Mouse (Mus musculus) stomach, embryonic 15.5 days (tissue): ENCODE data around the gene Gm28048. TPM values are rescaled to one million over a fixed set of nuclear protein-coding genes. Genes with fewer than 3 reads are reported as not detected.

Experiments
- ATAC-seq: fragments of 200-750 bp; cut with Nextera tagmentation; 2 replicates; pipeline ENCODE4 v1.8.0; 2017; ENCODE audit warnings: low read depth, moderate number of reproducible peaks, moderate TSS enrichment; ENCODE audit not compliant: insufficient read depth, low FRiP score
- H3K27ac ChIP-seq: fragments of 300-500 bp; sonication (generic); 2 replicates; pipeline ENCODE4 v1.5.1; 2015; ENCODE audit warnings: mild to moderate bottlenecking, inconsistent platforms
- H3K27me3 ChIP-seq: fragments of 300-500 bp; sonication (generic); replicated peaks from 2 replicates; pipeline ENCODE4 v1.6.1; 2015; ENCODE audit warnings: inconsistent platforms
- H3K36me3 ChIP-seq: fragments of 300-500 bp; sonication (generic); 2 replicates; pipeline ENCODE4 v1.6.1; 2015; ENCODE audit warnings: inconsistent platforms
- H3K4me1 ChIP-seq: fragments of 300-500 bp; sonication (generic); 2 replicates; pipeline ENCODE4 v1.6.1; 2015; ENCODE audit warnings: inconsistent platforms
- H3K4me2 ChIP-seq: fragments of 300-500 bp; sonication (generic); 2 replicates; pipeline ENCODE4 v1.6.1; 2015; ENCODE audit warnings: mild to moderate bottlenecking, inconsistent platforms
- H3K4me3 ChIP-seq: fragments of 300-500 bp; sonication (generic); replicated peaks from 2 replicates; pipeline ENCODE4 v1.5.1; 2015; ENCODE audit warnings: inconsistent platforms
- H3K9ac ChIP-seq: fragments of 300-500 bp; sonication (generic); 2 replicates; pipeline ENCODE4 v1.6.1; 2015; ENCODE audit warnings: inconsistent platforms
- H3K9me3 ChIP-seq: fragments of 300-500 bp; sonication (generic); 2 replicates; pipeline ENCODE4 v1.6.1; 2016; ENCODE audit warnings: inconsistent platforms
- WGBS: fragments of 180-500 bp; shearing (Covaris S2); methylation state at CpG from one replicate; pipeline ENCODE4 v1.1.7; 2015; 5-methylcytosine and 5-hydroxymethylcytosine counted together
- polyA plus RNA-seq: library from polyadenylated mRNA; unstranded; fragments of >200 nt; fragmentation: Nextera tagmentation; extraction: Ambion mirVana; gene quantifications from 2 replicates; pipeline ENCODE4 v1.2.1, GENCODE M21; 2015

Gene Gm28048
- polyA plus RNA-seq, 1 experiment from 2014 or later = 12.1 TPM

DNA sequence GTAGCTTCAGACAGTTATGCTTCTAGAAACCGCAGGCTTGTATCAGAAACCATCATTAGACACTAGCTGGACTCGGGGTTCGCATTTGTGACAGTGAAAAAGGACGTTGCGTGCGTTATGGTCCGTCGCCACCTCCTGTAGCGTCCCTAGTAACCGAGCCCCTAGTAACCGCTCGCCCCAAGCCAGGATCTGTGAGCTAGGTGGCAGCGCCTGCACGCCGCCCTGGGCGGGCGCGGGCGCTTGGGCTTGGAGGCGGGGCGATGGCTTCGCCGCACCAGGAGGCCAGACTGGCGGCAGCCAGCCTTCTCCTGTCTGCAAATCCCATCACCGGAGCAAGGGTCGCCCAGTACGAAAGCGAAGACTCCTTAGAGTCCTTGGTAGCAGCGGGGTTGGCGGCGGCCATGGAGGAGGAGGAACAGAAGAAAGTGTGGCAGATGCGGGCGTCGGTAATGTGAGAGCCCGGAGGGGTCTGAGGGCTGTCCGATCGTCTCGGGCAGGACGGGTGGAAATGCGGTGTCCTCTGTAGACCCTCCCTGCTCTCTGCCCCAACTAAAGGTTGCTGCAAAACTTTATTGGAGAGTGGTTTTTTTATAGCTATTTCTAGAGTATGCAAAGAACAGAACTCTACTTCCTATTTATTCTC lies 26.4 kb upstream of the Gm28048 start:
- peaks cover 10% of the 10 kb centered on the region for H3K36me3 ChIP-seq

DNA sequence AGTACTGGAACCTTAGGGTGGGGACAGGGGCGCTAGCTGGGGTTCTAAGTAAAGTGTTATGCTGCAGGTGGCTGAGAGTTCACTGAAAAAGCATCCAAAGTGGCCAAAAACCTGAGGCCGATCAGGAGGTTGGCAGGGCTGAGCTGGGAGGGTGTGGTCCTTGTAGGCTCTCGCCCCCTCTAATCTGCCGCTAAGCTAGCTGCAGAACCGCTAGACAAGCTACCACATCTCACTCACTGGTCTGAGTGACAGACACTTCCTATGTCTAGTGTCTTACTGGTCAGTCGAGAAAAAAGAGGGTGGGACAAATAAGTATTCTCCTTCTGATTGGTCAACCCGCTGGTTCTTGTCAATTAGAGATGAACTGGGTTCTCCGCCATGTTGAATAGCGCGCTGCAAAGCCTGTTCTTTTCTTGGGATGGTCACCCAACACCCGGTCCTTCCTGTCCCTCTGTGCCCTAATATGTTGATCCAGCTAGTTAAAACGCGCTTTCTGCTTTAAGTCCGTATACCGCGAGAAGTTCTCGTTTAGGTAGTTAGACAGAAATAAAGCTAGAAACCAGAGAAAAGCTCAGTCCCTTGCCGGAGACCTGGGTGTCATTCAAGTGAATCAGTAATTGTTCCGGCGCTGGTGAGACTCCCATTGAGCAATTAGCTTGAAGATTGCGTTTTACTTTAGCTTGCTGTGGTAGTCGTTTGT lies 25.7 kb upstream of the Gm28048 start, which contains the start of gene Fam161a:
Fam161a (plus strand) TSS at position 51 of the 700 bp plus-strand sequence.
- H3K9me3 ChIP-seq = no peaks in the 10 kb centered on the region
- ATAC-seq = peak; percentile 95
- under 1% methylated on average over 22 of the region's 22 CpGs for WGBS
- peaks cover 5% of the 10 kb centered on the region for H3K4me1 ChIP-seq
- H3K36me3 ChIP-seq = peaks cover 12% of the 10 kb centered on the region
- peak within 1 kb of the TSS; percentile 61 for H3K4me3 ChIP-seq
- H3K27me3 ChIP-seq = no peaks in the 10 kb centered on the region
- peak within 1 kb of the TSS; percentile 62 for H3K9ac ChIP-seq
- H3K27ac ChIP-seq = peak within 1 kb of the TSS; percentile 85
- H3K4me2 ChIP-seq = peak within 1 kb of the TSS; percentile 82

More for the DNA sequence above, 26.4 kb upstream of the Gm28048 start:
- Histone ChIP-seq H3K4me3 (peak overlapping the region; percentile 61), H3K4me1 (peaks cover 5% of the 10 kb centered on the region), H3K27ac (peak overlapping the region; percentile 85), H3K4me2 (peak overlapping the region; percentile 82), H3K27me3 (no peaks in the 10 kb centered on the region), H3K9me3 (no peaks in the 10 kb centered on the region), H3K9ac (peak overlapping the region; percentile 62)
- under 1% methylated on average over 40 of the region's 40 CpGs for WGBS
- ATAC-seq = peak; percentile 90

DNA sequence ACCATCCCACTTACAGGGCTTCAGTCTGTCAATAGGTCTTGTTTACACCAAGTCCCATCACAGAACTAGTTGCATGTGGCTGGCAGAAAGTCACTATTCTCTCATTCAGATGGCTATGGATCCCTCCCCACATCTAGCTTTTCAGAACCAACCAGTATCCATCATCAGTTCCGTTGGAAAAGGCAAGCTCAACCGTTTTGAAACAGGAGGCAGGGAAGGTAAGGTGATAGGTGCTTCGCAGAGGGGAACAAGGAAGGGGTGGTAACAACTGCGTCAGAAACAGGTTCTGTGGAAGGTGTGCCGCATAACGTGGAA lies 25.2 kb upstream of the Gm28048 start:
- H3K9ac ChIP-seq = no peak overlapping the region
- peaks cover 17% of the 10 kb centered on the region for H3K36me3 ChIP-seq
- H3K4me3 ChIP-seq = peak overlapping the region; percentile 61
- H3K27me3 ChIP-seq = no peaks in the 10 kb centered on the region
- WGBS = 4% methylated on average over 6 of the region's 6 CpGs
- H3K4me1 ChIP-seq = peaks cover 5% of the 10 kb centered on the region
- no peaks in the 10 kb centered on the region for H3K9me3 ChIP-seq
- peak overlapping the region; percentile 82 for H3K4me2 ChIP-seq
- peak overlapping the region; percentile 85; the same call in 1 of the 2 replicates for H3K27ac ChIP-seq
- peak; percentile 51 for ATAC-seq

DNA sequence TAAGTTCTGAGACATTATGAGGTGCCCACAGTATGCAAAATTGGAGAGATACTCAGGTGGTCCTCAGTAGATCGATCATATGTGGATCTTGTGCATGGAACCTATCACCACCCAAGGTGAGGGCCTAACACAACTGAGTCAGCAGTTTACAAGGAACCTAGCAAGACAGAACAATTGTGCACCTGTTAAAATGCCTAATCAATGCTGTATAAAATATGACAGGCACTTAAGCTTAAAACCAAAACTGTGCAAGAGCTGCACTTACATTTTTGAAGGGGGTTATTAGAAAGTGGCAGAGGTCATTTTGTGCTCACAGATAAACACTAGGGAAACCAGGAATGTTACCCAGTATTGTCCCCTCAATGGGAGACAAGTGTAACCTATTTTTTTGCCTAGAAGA lies 23.4 kb upstream of the Gm28048 start:
- Histone ChIP-seq H3K9ac (no peak overlapping the region), H3K9me3 (no peaks in the 10 kb centered on the region), H3K4me2 (no peak overlapping the region), H3K36me3 (peaks cover 27% of the 10 kb centered on the region), H3K4me3 (no peak overlapping the region), H3K27me3 (no peaks in the 10 kb centered on the region), H3K27ac (no peak overlapping the region), H3K4me1 (peaks cover 5% of the 10 kb centered on the region)
- WGBS = 88% methylated on average over 1 of the region's 1 CpGs
- ATAC-seq = no peak

DNA sequence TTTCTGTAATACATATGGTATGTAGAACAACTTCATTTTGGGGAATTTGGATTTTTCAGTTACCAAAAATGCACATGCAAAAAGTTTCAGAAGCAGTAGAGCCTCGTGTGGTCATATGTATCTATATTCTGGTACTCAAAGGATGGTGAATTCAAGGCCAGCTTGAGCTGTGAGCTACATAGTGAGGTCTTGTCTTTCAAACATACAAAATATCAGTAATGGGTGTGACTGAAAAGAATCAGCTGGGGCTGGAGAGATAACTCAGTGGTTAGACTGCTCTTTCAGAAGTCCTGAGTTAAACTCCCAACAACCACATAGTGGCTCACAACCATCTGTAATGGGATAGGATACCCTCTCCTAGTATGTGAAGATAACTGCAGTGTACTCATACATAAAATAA lies 16.4 kb upstream of the Gm28048 start:
- H3K4me3 ChIP-seq = no peak overlapping the region
- no peaks in the 10 kb centered on the region for H3K9me3 ChIP-seq
- peaks cover 57% of the 10 kb centered on the region for H3K36me3 ChIP-seq
- H3K27me3 ChIP-seq = no peaks in the 10 kb centered on the region
- peak; percentile 50; the same call in 1 of the 2 replicates for ATAC-seq
- 60% methylated on average over 1 of the region's 1 CpGs for WGBS
- H3K27ac ChIP-seq = no peak overlapping the region
- H3K9ac ChIP-seq = no peak overlapping the region
- H3K4me1 ChIP-seq = no peaks in the 10 kb centered on the region
- no peak overlapping the region for H3K4me2 ChIP-seq

DNA sequence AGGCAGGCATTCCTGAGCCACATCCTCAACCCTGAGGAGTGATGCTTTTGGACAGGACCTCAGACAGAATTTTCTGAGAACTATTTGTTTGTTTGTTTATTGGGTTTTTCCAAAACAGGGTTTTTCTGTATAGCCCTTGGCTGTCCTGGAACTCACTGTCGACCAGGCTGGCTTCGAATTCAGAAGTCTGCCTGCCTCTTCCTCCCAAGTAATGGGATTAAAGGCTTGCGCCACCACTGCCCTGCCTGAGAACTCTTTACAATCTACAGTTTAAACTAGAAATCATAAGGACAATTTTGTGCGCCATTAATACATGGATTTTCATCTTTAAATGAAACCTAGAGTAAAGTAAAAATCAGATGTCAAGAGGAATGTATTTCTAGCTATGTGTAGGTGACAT lies 13.6 kb upstream of the Gm28048 start:
- no peaks in the 10 kb centered on the region for H3K27me3 ChIP-seq
- no peak overlapping the region for H3K27ac ChIP-seq
- WGBS = 95% methylated on average over 4 of the region's 4 CpGs
- H3K4me1 ChIP-seq = peaks cover 8% of the 10 kb centered on the region
- peaks cover 45% of the 10 kb centered on the region for H3K36me3 ChIP-seq
- H3K9me3 ChIP-seq = no peaks in the 10 kb centered on the region
- no peak overlapping the region for H3K4me3 ChIP-seq
- H3K4me2 ChIP-seq = no peak overlapping the region
- no peak for ATAC-seq
- H3K9ac ChIP-seq = no peak overlapping the region

DNA sequence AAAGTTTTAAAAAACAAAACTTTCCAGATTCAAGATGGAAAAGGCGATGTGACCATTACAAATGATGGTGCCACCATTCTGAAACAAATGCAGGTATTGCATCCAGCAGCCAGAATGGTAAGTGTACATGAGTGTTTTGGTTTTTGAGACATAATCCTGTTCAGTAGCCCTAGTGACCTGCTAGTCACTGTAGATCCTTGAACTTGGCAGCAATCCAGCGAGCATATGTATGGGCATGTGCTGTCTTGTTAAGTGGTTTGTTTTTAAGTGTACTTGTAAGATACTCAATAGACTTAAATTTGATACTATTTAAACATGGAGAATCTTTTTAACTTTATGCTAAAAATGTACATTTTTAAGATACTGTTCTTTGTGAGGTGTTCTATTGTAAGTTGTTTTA lies 12.4 kb upstream of the Gm28048 start:
- Histone ChIP-seq H3K36me3 (peaks cover 34% of the 10 kb centered on the region), H3K27ac (no peak overlapping the region), H3K4me3 (no peak overlapping the region), H3K4me2 (no peak overlapping the region), H3K4me1 (peaks cover 8% of the 10 kb centered on the region), H3K9me3 (no peaks in the 10 kb centered on the region), H3K27me3 (no peaks in the 10 kb centered on the region), H3K9ac (no peak overlapping the region)
- WGBS = 77% methylated on average over 2 of the region's 2 CpGs
- ATAC-seq = no peak

DNA sequence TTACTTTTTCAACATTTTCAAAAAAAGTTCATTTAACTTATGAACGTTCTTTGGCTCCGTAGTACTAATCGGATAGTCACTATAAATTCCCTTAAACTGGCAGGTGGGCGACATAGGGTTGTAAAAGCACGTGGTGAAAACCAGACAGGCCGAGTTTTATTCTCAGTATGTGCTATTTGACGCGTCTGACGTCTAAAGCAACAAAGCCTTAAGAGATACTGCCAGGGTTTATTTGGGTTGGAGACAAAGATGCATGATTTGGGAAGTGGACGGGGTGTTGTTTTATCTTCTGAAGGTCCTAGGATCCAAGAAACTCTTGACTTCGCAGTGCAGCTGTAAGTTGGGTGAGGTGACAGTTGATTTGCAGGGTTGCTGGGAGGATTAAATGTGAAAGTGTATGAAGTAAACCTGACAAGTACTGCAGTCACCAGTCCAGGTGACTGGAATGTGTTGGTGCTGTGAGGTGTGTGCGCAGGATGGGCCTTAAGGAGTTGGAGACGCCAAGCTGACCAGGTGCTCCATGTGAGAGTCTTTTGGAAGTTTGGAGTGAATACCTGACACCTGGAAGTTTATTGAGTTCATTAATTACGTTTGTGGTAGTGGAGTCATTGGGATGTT lies 9.4 kb upstream of the Gm28048 start:
- Histone ChIP-seq H3K4me1 (peaks cover 8% of the 10 kb centered on the region), H3K27me3 (no peaks in the 10 kb centered on the region), H3K4me2 (peak overlapping the region; percentile 86), H3K9ac (peak overlapping the region; percentile 85), H3K4me3 (peak overlapping the region; percentile 88), H3K9me3 (no peaks in the 10 kb centered on the region), H3K27ac (no peak overlapping the region), H3K36me3 (peaks cover 19% of the 10 kb centered on the region)
- ATAC-seq = no peak
- 6% methylated on average over 14 of the region's 14 CpGs for WGBS

DNA sequence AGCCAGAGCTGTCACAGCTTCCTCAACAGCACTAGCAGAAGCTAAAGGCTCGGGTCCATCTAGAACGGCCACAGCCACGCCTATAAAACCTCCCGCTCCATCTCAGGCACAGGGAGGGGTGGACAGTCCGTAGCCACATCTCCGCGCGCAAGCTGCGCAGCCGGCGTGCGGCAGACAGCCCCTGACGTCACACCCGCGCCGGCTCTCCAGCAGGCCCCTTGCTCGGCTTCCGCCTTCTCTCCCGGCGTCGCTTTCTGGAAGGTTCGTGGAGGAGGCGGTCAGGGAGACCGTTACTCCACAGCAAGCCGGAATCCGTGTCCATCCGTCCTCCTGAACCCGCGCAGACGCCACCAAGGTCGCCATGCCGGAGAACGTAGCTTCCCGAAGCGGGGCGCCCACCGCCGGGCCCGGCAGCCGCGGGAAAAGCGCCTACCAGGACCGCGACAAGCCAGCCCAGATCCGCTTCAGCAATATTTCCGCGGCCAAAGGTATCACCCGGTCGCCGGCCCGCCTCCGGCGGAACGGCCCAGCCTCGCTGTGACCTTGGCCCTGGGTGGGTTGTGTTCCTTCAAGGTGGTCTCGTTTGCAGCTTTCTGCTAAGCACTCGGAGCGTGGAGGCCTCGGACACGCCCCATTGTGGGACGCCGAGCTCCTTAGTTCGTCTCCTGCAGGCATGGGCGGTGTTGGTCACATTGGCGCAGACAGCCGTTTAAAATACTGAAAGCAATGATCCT lies 8.7 kb upstream of the Gm28048 start, which contains the start of gene Cct4:
Cct4 (plus strand) TSS at position 127 of the 734 bp plus-strand sequence.
- H3K27me3 ChIP-seq = no peaks in the 10 kb centered on the region
- H3K36me3 ChIP-seq = peaks cover 14% of the 10 kb centered on the region
- H3K4me3 ChIP-seq = peak within 1 kb of the TSS; percentile 88
- peak within 1 kb of the TSS; percentile 86 for H3K4me2 ChIP-seq
- peak within 1 kb of the TSS; percentile 85 for H3K9ac ChIP-seq
- H3K9me3 ChIP-seq = no peaks in the 10 kb centered on the region
- under 1% methylated on average over 66 of the region's 66 CpGs for WGBS
- ATAC-seq = peak; percentile 97
- H3K4me1 ChIP-seq = peaks cover 8% of the 10 kb centered on the region
- H3K27ac ChIP-seq = peak within 1 kb of the TSS; percentile 89

DNA sequence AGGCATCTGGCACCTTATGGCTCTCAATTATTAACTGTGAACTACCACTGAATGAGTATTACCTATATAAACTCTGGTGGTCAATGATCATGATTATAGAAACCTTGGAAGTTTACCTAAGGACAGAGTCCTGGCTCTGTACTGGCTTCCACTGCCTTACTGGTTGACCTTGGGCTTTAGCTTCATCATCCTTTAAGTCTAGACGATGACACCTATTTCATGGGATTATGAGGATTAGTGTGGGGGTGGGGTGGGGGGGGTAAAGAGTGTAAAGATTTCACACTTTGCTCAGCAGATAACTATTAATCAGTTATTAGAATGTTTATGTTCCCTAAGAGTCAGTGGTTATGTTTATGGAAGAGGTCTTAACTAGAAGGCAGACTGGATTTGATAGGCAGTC lies 7.9 kb upstream of the Gm28048 start:
- peaks cover 10% of the 10 kb centered on the region for H3K36me3 ChIP-seq
- peak overlapping the region; percentile 89 for H3K27ac ChIP-seq
- ATAC-seq = no peak
- H3K4me3 ChIP-seq = peak overlapping the region; percentile 88
- no peaks in the 10 kb centered on the region for H3K9me3 ChIP-seq
- H3K27me3 ChIP-seq = no peaks in the 10 kb centered on the region
- H3K4me2 ChIP-seq = peak overlapping the region; percentile 86
- H3K4me1 ChIP-seq = peaks cover 8% of the 10 kb centered on the region
- WGBS = 34% methylated on average over 1 of the region's 1 CpGs
- no peak overlapping the region for H3K9ac ChIP-seq

DNA sequence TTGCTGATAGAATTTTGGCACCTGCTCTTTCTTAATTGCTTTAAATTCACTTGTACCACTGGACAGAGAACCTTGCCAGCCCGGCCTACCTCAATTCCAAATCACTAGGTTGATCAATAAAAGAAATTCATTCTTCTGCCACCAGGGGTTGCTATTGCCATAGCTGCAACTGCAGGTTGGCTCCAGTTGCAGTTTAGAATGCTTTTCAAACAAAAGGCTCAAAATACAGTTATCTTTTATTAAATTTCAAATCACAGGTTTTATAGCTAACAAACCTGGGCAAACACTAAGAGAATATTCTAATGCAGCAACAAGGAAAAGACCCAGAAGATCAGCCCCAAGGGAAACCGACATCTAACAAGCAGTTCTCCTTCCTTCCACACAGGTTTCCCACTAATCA lies 5.5 kb upstream of the Gm28048 start:
- Histone ChIP-seq H3K27me3 (no peaks in the 10 kb centered on the region), H3K4me1 (peaks cover 8% of the 10 kb centered on the region), H3K36me3 (0 out of 2 replicates have a peak, but pooled peaks cover 3% of the 10 kb centered on the region), H3K27ac (no peak overlapping the region), H3K9ac (no peak overlapping the region), H3K4me3 (no peak overlapping the region), H3K4me2 (no peak overlapping the region), H3K9me3 (no peaks in the 10 kb centered on the region)
- WGBS = 35% methylated on average over 2 of the region's 2 CpGs
- ATAC-seq = no peak
